Mouse (Mus musculus): ENCODE data around the gene Sprr2b. TPM values are rescaled to one million over a fixed set of nuclear protein-coding genes. Genes with fewer than 3 reads are reported as not detected.
"Not testable (repeated sequence)": the region's sequence is repeated elsewhere in the genome, so short reads cannot be mapped to it uniquely, and the experiment has no call there.

Sprr2b gene
- not detected for total RNA-seq (2021)
- long read RNA-seq, experiment 1: 0 reads
- long read RNA-seq, experiment 2: 0 reads

DNA sequence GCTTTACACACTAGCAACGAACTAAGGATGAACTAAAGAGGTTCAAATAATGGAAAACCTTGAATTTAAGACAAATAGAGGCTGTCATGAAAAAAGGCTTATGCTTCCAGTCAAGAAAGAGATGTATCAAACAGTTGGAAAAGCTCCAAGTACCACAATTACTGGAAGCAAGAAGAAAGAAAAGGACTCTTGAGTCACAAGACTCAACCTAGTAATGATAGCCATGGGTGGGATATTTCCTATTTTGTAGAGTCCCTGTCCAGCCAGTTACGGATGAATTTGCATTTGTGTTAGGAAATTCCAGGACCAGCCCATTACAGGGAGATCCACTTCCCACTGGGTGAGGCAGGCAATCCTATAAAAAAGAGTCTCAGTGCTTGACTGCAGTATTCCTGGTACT, at the start of gene Sprr2b:
Gene Sprr2b, plus strand, starts transcription at position 301 of the 400 bp plus-strand sequence.
- no peak within 1 kb of the TSS for H3K27ac ChIP-seq
- DNase-seq (ENCODE audit: low spot score in 2 of 2): no peak
- no peak within 1 kb of the TSS for H3K4me3 ChIP-seq
- TF ChIP-seq CTCF (conservative IDR thresholded peaks at IDR 0.05): no peak

DNA sequence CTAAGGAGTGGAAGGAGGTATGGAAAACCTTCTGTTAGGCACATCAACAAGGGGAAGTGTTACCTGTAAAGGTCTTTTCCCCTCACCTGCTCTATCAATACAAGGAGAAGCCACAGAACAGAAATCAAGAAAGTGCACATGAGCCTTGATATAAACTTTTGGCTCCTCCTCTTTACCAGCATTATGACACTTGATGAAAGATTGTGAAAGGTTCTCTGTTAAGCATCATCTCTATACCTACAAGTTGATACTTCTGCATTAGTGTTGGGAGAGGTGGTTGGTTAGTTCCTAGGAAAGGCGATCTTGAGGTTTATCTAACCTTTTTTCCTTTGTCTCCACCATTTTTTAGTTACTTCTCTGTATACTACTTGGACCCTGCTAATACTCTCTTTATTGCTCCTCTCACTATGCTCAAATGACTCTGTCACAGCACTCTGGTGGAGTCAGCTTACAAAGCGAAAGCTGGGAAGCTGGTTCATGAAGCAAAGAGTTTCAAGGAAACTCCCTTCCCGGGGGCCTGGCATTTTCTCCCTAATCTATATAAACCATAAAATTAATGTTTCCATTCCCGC, 44.9 kb upstream of the Sprr2b start:
- H3K27ac ChIP-seq; DNase-seq (ENCODE audit: low spot score in 2 of 2); H3K4me3 ChIP-seq: not testable (repeated sequence)

DNA sequence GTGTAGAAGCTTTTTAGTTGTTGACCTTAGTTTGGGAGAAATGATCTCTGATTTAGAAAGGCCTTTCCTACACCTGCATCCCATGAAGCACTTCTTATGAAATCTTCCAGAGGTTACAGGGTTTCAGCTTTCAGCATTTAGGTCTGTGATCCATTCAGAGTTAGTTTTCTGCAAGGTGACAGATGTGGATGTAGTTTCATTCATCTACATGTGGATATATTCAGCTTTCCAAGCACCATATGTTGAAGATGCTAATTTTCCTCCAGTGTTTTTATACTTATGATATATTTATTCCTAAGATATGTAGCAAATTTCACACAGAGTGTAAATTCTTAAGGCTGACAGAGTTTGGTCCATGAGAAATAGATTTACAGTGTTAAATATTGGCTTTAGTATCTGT, 42.9 kb upstream of the Sprr2b start:
- not testable (repeated sequence) for H3K27ac ChIP-seq; DNase-seq (ENCODE audit: low spot score in 2 of 2); H3K4me3 ChIP-seq

DNA sequence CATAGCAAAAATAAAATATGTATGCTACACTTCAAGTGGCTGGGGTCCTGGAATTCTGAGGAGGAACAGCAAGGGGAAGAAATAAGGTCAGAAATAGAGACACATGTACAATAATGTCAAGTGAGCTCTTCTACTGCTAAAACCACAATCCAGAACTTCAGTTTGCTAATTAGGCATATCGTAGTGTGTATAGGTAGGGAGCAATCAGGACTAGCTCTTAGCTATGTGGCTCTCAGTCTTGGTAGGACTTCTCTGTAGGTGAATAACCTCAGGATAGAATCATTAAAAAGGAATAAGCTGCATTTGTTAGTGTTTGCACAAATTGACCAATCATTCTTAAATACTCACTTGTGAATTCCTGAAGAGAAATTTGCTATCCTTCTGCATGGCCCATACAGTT, 42.4 kb upstream of the Sprr2b start:
- not testable (repeated sequence) for H3K27ac ChIP-seq; H3K4me3 ChIP-seq; DNase-seq (ENCODE audit: low spot score in 2 of 2)

DNA sequence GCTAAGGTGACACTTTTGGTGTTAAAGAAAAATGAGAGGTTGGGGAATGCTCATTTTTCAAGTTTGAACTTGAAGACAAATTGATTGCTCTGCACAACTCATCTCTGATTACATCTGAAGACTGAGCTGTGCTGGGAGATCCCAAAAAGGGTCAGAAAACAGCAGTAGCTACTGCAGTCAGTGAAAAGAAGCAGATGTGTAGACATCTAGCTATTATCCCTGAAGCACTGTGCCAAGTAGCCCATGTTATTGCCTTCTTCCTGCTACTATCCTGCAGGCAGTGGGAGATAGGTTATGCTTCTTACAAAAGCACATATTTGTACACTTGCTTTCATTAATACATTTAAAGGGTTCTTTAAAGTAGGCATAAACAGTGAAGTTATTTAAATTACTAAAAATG, 36.8 kb upstream of the Sprr2b start:
- H3K27ac ChIP-seq; H3K4me3 ChIP-seq; DNase-seq (ENCODE audit: low spot score in 2 of 2): not testable (repeated sequence)

DNA sequence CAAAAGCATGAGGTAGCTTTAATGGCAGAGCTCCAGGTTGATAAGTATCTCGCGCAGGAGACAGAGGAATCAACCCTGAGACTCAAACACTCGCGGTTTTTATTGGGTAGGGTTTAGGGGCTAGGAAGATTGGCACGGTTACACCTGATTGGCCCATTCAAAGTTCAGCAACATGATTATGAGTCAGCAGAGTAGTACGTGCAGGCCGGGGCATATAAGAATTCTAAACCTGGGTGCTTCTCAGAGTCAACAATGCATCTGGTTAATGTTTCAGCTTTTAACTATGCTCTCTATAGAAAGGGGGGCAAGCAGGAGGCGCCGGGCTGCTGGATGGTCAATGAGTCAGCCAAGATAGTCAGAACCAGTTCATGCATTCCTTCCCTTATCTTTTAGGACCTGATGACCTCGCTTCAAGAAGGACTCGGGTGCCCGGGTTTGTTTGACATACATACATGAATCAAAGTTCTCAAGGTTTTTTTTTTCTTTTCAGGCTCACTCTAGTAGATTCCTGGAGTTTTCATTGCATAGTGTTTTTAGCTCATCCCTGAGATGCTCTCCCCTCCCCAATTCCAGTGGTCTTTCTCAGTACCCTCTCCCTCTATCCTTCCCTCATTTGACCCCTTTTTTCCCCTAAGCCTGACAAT, 35.3 kb upstream of the Sprr2b start:
- H3K4me3 ChIP-seq; DNase-seq (ENCODE audit: low spot score in 2 of 2); H3K27ac ChIP-seq: not testable (repeated sequence)

DNA sequence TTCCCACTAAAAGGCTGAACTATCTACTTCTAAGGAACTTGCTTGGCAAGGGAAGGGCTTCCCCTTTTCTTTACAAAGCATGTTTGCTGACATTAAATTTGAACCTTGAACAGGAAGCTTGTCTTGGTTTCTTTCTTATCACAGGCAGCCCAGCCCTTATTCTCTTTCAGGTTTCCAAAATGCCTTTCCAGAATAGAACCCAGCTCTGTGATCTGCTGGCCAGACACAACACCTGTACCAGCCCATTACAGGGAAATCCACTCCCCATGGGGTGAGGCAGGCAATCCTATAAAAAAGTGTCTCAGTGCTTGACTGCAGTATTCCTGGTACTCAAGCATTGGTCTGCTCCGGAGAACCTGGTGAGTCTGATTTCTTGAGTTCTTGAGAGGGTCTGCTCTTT, 31.3 kb upstream of the Sprr2b start, which contains the start of gene Sprr2a3:
Gene Sprr2a3, plus strand, starts transcription at position 317 of the 400 bp plus-strand sequence.
- H3K4me3 ChIP-seq; H3K27ac ChIP-seq; DNase-seq (ENCODE audit: low spot score in 2 of 2): not testable (repeated sequence)

DNA sequence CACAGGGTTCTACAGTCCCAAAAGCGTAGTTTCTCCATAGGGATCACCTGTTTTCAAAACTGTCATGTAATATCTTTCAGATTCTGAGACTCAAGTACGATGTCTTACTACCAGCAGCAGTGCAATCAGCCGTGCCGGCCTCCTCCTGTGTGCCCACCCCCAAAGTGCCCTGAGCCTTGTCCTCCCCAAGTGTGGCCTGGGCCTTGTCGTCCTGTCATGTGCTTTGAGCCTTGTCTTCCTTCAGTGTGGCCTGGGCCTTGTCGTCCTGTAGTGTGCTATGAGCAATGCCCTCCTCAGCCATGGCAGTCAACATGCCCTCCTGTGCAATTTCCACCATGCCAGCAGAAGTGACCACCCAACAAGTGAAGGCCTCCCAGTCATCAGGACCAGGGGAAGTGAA, 27.9 kb upstream of the Sprr2b start:
- not testable (repeated sequence) for H3K4me3 ChIP-seq; DNase-seq (ENCODE audit: low spot score in 2 of 2); H3K27ac ChIP-seq

DNA sequence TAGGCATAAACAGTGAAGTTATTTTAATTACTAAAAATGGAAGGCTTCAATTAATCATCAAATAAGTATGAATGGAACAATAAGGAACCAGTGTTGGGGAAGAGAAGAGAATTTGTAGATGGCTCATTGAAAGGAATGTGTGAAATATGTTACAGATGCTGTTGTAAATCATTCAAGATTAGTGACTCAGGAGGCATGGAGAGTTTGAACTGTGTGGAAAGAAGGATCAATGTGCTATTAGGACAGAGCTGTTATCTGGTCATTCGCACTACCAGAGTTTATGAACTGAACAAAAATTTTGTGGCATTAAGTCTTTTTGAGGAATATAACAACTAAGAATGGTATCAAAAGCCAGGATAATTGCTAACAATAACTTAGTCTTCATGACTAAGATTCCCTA, 9.0 kb upstream of the Sprr2b start:
- Histone ChIP-seq H3K4me3 (no peak overlapping the region), H3K27ac (no peak overlapping the region)
- DNase-seq (ENCODE audit: low spot score in 2 of 2): no peak
- no peak for TF ChIP-seq CTCF (conservative IDR thresholded peaks at IDR 0.05)

DNA sequence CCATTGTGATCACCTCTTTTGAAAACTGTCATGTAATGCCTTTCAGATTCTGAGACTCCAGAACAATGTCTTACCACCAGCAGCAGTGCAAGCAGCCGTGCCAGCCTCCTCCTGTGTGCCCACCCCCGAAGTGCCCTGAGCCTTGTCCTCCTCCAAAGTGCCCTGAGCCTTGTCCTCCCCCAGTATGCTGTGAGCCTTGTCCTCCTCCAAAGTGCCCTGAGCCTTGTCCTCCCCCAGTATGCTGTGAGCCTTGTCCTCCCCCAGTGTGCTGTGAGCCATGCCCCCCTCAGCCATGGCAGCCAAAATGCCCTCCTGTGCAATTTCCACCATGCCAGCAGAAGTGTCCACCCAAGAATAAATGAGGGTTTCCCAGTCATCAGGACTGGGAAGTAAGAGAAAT, 964 bp downstream of the Sprr2b start:
- Histone ChIP-seq H3K27ac (no peak overlapping the region), H3K4me3 (no peak overlapping the region)
- no peak for TF ChIP-seq CTCF (conservative IDR thresholded peaks at IDR 0.05)
- DNase-seq (ENCODE audit: low spot score in 2 of 2): no peak

DNA sequence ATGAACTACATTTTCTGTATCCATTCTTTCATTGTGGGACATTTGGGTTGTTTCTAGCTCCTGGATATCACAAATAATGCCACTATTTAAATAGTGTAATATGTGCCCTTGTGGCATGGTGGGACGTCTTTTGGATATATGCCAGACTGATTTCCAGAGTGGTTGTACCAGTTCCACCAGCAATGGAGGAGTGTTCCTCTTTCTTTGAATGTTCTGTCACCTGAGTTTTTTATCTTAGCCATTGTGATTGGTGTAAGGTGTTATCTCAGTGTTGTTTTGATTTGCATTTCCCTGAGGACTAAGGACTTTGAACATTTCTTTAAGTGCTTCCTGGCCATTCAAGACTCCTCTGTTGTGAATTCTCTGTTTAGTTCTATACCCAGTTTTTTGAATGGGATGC, 19.9 kb downstream of the Sprr2b start:
- TF ChIP-seq CTCF (conservative IDR thresholded peaks at IDR 0.05): no peak
- Histone ChIP-seq H3K4me3 (no peak overlapping the region), H3K27ac (no peak overlapping the region)
- no peak for DNase-seq (ENCODE audit: low spot score in 2 of 2)

DNA sequence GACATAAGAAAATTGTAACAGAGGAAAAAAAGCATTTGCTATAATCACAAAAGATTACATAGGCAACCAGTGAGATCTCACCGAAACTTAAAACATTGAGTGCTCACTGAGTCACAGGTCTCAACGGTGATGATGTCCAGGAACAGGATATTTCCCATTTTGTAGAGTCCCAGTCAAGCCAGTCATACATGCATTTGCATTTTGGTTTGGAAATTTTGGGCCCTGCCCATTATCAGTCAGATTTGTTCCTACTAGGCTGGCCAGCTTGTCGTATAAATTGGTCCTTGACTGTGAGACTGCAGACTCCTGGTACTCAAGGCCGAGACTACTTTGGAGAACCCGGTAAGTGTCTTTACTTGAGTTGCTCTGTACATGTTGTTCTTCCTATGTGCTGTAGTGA, 22.4 kb downstream of the Sprr2b start, which contains the start of gene Sprr2d:
Gene Sprr2d, plus strand, starts transcription at position 301 of the 400 bp plus-strand sequence.
- H3K27ac ChIP-seq: no peak within 1 kb of the TSS
- no peak within 1 kb of the TSS for H3K4me3 ChIP-seq
- DNase-seq (ENCODE audit: low spot score in 2 of 2): no peak
- no peak for TF ChIP-seq CTCF (conservative IDR thresholded peaks at IDR 0.05)

DNA sequence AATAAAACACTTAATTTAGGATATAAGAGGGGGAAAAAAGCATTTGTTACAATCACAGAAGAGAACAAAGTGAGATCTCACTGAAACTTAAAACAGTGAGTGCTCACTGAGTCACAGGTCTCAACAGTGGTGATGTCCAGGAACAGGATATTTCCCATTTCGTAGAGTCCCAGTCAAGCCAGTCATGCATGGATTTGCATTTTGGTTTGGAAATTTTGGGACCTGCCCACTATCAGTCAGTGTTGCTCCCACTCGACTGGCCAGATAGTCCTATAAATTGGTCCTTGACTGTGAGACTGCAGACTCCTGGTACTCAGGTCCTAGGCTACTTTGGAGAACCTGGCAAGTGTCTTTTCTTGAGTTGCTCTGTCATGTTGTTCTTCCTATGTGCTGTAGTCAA, 35.4 kb downstream of the Sprr2b start, which contains the start of gene Sprr2e:
Gene Sprr2e, plus strand, starts transcription at position 301 of the 400 bp plus-strand sequence.
- TF ChIP-seq CTCF (conservative IDR thresholded peaks at IDR 0.05): no peak
- no peak within 1 kb of the TSS for H3K4me3 ChIP-seq
- no peak for DNase-seq (ENCODE audit: low spot score in 2 of 2)
- no peak within 1 kb of the TSS for H3K27ac ChIP-seq

DNA sequence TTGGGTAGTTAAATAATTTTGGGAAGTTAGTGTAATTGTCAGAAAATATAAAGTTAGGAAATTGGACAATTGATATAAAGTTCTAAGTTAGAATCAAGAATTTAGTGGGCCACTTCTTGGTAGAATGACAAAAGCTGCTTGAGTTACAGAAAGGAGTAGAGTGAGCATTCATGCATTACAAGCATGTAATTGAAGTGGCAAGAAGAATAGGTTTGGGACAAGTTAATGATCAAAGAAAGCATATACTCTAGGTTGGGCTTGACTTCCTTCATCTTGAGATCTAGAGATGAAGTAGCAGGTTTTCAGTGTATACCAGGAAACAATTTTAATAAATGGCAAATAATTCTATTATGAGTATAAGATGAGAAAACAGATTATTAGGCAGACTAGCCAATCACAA, 45.2 kb downstream of the Sprr2b start:
- H3K4me3 ChIP-seq: no peak overlapping the region
- no peak for DNase-seq (ENCODE audit: low spot score in 2 of 2)
- no peak overlapping the region for H3K27ac ChIP-seq
- TF ChIP-seq CTCF (conservative IDR thresholded peaks at IDR 0.05): no peak

Data from layer of hippocampus, adult 2 months (tissue).